Mouse (Mus musculus) olfactory bulb, adult 2 months (tissue): Measurements from ENCODE around the gene Rrp9.

Experiments used
- CTCF ChIP-seq: fragments of 200-500 bp; IDR thresholded peaks from 2 replicates; pipeline ENCODE4 v1.5.1; 2012; ENCODE audit warnings: low read depth, mild to moderate bottlenecking, low read length, moderate library complexity; ENCODE audit not compliant: insufficient read depth
- POLR2A ChIP-seq: fragments of 200-500 bp; IDR thresholded peaks from 2 replicates; pipeline ENCODE4 v1.6.1; 2012; ENCODE audit warnings: mild to moderate bottlenecking, low read depth, low read length, moderate library complexity; ENCODE audit not compliant: insufficient read depth

- TF ChIP-seq POLR2A: no peak
- no peak for TF ChIP-seq CTCF
Observed at GRCm38 (mm10) chr9:106504246-106504645, 28.5 kb downstream of the Rrp9 start.
